Mouse (Mus musculus) testis, adult 2 months (tissue): ENCODE results near the gene Bpifb9a. TPM values are rescaled to one million over a fixed set of nuclear protein-coding genes. Genes with fewer than 3 reads are reported as not detected.
"Not testable (repeated sequence)": the region's sequence is repeated elsewhere in the genome, so short reads cannot be mapped to it uniquely, and the experiment has no call there.

ENCODE experiments used
- H3K27ac ChIP-seq: fragments of 200-500 bp; 2 replicates; pipeline ENCODE4 v1.5.1; 2012; ENCODE audit warnings: low read depth, low read length; ENCODE audit not compliant: control insufficient read depth, insufficient read depth
- H3K27me3 ChIP-seq: fragments of 200-500 bp; 2 replicates; pipeline ENCODE4 v1.6.1; 2012; ENCODE audit warnings: mild to moderate bottlenecking, low read length, moderate library complexity; ENCODE audit not compliant: control insufficient read depth, insufficient read depth
- H3K36me3 ChIP-seq: fragments of 200-500 bp; 2 replicates; pipeline ENCODE4 v1.6.1; 2012; ENCODE audit warnings: mild to moderate bottlenecking, low read length; ENCODE audit not compliant: control insufficient read depth, insufficient read depth
- H3K4me1 ChIP-seq: fragments of 200-500 bp; 2 replicates; pipeline ENCODE4 v1.6.1; 2012; ENCODE audit warnings: low read length; ENCODE audit not compliant: control insufficient read depth, insufficient read depth
- H3K4me3 ChIP-seq: fragments of 200-500 bp; 2 replicates; pipeline ENCODE4 v1.5.1; 2012; ENCODE audit warnings: low read depth, mild to moderate bottlenecking, low read length, moderate library complexity, mixed read lengths; ENCODE audit not compliant: control insufficient read depth
- CTCF ChIP-seq: fragments of 200-500 bp; IDR thresholded peaks from 2 replicates; pipeline ENCODE4 v1.5.1; 2012; ENCODE audit warnings: low read depth, mild to moderate bottlenecking, inconsistent platforms, low read length, moderate library complexity; ENCODE audit not compliant: control insufficient read depth, insufficient read depth, insufficient replicate concordance
- POLR2A ChIP-seq: fragments of 200-500 bp; IDR thresholded peaks from 2 replicates; pipeline ENCODE4 v1.6.1; 2012; ENCODE audit warnings: low read depth, mild to moderate bottlenecking, inconsistent platforms, low read length, moderate library complexity; ENCODE audit not compliant: control insufficient read depth
- polyA plus RNA-seq: library from polyadenylated mRNA; depleted of rRNA; stranded (reverse); fragments of >200 nt; gene quantifications from 2 replicates; pipeline ENCODE4 v1.2.3, GENCODE M21; 2012

Gene Bpifb9a
- polyA plus RNA-seq, 1 experiment, result not detected

DNA sequence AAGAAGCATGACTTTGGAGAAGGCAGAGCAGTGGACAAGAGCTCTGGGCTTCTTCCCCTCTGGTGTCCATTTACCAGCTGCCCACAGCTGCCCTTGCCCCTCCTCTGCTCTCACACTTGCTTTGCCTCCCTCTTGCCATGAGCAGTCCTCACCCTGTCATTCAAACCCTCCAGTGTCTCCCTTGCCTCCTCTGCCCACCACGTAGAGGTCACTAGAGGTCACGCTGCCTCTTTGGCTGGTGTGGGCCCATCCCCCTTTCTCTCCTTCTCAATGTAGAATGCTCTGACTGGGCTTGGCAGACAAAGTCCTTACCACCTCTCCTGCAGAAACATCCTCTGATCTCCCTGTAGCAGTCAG lies 33.8 kb upstream of the Bpifb9a start:
- H3K4me3 ChIP-seq, result no peak overlapping the region

DNA sequence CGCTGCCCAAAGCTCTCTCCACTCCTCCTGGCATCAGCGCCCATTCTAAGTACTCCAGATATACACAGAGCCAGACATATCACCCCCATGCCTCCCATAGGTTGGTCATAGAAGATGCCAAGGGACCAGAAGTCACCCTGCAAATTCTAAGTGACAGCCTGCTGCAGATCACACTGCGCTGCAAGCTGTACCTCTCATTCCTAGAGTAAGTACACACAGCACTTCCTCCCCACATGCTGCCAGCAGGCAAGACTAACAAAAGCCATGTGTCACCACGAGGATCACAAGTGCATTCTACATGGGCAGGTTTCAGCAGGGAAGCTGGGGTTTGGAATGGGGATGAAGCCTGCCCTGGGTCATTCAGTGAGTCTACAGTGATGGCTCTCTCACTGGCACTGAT lies 30.7 kb upstream of the Bpifb9a start:
- Histone ChIP-seq H3K4me3 (no peak overlapping the region), H3K36me3 (no peaks in the 10 kb centered on the region), H3K27me3 (no peaks in the 10 kb centered on the region), H3K4me1 (peaks cover 15% of the 10 kb centered on the region), H3K27ac (no peak overlapping the region)
- TF ChIP-seq CTCF (no peak), POLR2A (no peak)

More for the DNA sequence above, 33.8 kb upstream of the Bpifb9a start:
- no peaks in the 10 kb centered on the region for H3K36me3 ChIP-seq
- H3K4me1 ChIP-seq, result peaks cover 11% of the 10 kb centered on the region
- TF ChIP-seq CTCF (no peak), POLR2A (no peak)
- peak overlapping the region; percentile 18; the same call in 1 of the 2 replicates for H3K27ac ChIP-seq
- H3K27me3 ChIP-seq, result no peaks in the 10 kb centered on the region

GRCm38 (mm10) chr2:154227830-154228229 lies 29.8 kb upstream of the Bpifb9a start:
- Histone ChIP-seq H3K4me1 (peaks cover 18% of the 10 kb centered on the region), H3K27ac (no peak overlapping the region), H3K36me3 (no peaks in the 10 kb centered on the region), H3K27me3 (no peaks in the 10 kb centered on the region), H3K4me3 (no peak overlapping the region)
- TF ChIP-seq CTCF, result no peak
- TF ChIP-seq POLR2A, result no peak

DNA sequence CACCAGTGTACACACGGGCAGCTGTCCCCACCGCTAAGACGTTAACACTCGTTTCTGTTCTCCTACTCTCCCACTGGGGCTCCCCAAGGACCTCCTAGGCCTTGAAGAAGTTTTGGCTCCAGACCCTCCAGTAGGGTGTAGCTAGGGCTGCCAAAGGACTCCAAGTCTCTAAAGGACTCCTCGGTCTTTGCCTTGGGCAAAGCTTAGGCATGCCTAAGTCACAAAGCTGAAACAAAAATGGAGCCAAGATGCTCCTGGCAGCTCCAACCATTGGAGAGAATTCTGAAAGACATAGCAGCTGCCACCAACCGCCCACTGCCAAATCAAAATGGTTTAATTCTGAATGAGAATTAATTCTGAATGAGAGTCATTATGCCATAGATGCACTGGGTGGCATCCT lies 24.2 kb upstream of the Bpifb9a start:
- H3K27me3 ChIP-seq, result no peaks in the 10 kb centered on the region
- peaks cover 10% of the 10 kb centered on the region for H3K4me1 ChIP-seq
- H3K27ac ChIP-seq, result no peak overlapping the region
- no peak overlapping the region for H3K4me3 ChIP-seq
- H3K36me3 ChIP-seq, result no peaks in the 10 kb centered on the region
- no peak for TF ChIP-seq CTCF
- no peak for TF ChIP-seq POLR2A

GRCm38 (mm10) chr2:154240771-154241170 lies 16.9 kb upstream of the Bpifb9a start:
- Histone ChIP-seq H3K27ac (no peak overlapping the region), H3K4me3 (no peak overlapping the region), H3K4me1 (no peaks in the 10 kb centered on the region), H3K27me3 (no peaks in the 10 kb centered on the region), H3K36me3 (no peaks in the 10 kb centered on the region)
- no peak for TF ChIP-seq CTCF
- no peak for TF ChIP-seq POLR2A

GRCm38 (mm10) chr2:154242726-154243125 lies 14.9 kb upstream of the Bpifb9a start:
- H3K27me3 ChIP-seq, H3K4me3 ChIP-seq, H3K4me1 ChIP-seq, H3K36me3 ChIP-seq, H3K27ac ChIP-seq: not testable (repeated sequence)

DNA sequence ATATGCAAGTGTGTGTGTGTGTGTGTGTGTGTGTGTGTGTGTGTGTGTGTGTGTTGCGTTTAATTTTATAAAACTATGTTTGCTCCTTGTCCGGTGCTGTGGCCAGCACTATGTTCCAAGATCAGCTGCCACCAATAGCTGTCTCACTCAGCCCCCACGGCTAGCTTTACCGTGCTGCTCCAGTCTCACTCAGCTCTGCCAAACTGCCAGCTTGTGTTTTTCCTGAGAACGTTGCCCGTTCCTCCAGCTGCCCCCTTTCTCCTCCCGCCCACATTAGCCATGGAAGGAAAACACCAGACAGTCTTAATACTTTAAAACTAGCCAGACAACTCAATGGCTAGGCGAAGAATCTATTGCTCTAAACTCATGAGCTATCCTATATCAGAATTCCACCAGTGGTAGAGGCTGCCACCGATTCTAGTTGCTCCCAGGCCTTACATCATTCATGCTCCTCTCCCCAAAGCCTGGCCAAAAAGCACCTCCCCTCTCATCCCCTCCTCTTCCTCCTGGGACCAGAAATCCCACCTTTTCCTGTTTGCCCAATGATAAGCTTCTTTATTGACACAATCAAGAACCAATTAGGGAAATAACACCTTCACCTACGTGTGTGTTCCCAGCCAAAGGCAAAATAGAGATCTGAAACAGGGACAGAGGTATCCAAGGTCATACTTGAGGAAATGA lies 14.2 kb upstream of the Bpifb9a start:
- TF ChIP-seq POLR2A (no peak), CTCF (no peak)
- Histone ChIP-seq H3K36me3 (no peaks in the 10 kb centered on the region), H3K27ac (no peak overlapping the region), H3K4me1 (no peaks in the 10 kb centered on the region), H3K4me3 (no peak overlapping the region), H3K27me3 (no peaks in the 10 kb centered on the region)

- Histone ChIP-seq H3K36me3 (no peaks in the 10 kb centered on the region), H3K4me3 (no peak overlapping the region), H3K27ac (no peak overlapping the region), H3K27me3 (no peaks in the 10 kb centered on the region), H3K4me1 (no peaks in the 10 kb centered on the region)
- TF ChIP-seq POLR2A (no peak), CTCF (no peak)
These were observed 12.3 kb upstream of the Bpifb9a start for GRCm38 (mm10) chr2:154245322-154245721.

DNA sequence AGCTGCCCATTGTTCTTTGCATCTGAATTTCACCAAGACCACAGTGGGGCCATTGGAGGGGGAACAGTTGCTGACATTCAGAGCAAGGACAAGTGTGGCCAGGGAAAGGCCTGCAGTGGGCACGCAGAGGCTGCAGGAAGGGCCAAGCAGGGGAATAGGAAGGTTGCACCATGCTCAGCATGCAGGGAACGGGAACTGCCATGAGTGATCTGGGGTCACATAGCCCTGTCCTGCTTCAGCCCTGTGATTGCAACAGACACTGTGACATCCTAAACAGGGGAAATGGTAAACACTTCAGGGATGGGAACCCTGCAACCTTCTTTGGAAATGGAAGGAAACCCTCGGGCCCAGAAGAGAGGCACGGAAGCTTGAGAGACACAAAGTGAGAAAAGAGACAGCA lies 2.4 kb upstream of the Bpifb9a start:
- H3K4me1 ChIP-seq, H3K4me3 ChIP-seq, H3K27ac ChIP-seq, H3K36me3 ChIP-seq, H3K27me3 ChIP-seq: not testable (repeated sequence)
